Mouse (Mus musculus): ENCODE measurements around the gene Foxo4. TPM values are rescaled to one million over a fixed set of nuclear protein-coding genes. Genes with fewer than 3 reads are reported as not detected.

Foxo4 gene
- 2.4 TPM for polyA plus RNA-seq (2017; shearing (Covaris generic))

DNA sequence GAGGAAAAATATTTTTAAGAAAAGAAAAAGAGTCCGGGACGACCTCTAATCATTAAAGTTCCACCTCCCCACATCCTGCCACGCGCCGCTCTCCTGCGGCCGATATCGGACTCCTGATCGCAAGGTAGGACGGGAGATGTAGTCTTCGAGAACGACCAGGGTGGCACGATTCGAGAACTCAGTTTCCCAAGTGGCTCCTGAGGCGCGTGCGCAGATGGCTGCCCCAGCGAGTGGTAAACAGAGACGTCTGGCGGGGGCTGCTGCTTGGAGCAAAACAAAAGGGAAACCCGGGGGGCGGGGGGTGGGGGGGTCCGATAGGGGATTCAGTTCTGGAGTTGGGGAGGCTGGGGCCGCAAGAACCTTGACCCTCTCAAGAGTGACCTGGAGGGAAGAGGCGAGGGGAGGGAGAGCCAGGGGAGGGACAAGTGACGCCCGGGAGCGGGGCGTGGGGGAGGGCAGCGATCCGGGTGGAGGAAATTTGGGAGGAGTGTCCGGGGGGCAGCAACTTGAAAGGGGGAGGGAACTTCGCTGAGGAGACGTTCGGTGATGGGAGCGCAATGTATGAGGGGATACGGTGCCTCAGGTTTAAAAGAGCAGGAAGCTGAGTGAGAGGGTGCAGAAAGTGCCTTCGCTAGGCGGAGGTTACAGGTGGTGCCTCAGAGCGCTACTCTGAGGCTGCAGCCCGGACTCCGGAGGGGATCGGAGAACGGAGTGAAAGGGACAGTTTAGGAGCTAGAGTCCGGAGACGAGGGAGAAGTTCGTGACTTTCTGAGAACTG is at the start of gene Foxo4:
Gene Foxo4 (plus strand): TSS at position 577 of the 778 bp plus-strand sequence.

DNA sequence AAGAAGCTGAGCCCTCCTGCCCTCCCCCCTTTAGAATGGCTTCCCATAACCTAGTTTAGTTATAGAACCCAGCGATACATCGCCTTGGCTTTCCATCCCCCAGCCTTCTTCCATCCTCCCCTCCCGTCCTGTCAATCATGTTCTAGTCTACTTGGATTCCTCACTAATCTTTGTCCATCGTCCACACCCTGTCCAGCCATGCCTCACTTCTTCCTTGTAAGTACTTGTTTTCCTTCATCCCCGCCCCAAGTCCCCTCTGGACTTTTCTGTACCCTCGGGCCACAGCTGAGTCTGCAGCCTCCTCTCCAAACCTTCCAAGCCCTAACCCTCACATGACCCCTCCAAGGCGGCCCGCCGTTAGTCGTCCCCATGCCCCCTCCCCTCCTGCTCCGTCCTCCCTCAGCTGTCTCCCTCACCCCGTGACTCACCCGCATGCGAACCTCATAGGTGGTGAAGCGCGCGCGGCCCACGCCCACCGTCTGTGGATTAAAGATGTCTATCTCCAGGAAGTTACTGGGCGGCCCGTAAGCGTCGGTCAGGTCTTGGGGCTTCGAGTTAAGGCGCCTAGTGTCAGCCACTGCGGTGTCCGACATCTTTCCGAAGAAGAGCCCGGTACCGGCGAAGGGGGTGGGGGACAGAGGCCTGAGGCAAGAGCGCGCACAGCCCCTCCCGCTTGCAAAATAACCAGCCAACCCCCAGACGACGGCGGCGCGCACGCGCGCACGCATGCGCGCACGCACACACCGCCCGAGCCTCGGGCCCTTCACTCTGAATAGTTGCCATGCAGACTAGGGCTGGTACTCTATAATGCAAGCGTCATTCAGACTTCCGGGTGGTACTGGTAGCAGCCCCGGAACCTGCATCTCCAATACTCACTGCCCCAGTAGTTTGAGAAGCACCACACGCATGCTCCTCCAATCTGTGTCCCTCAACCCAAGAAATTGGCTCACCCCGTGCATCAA is 32.2 kb upstream of the Foxo4 start, which contains the start of gene Snx12:
Gene Snx12 (minus strand): TSS at position 730 of the 962 bp plus-strand sequence.

DNA sequence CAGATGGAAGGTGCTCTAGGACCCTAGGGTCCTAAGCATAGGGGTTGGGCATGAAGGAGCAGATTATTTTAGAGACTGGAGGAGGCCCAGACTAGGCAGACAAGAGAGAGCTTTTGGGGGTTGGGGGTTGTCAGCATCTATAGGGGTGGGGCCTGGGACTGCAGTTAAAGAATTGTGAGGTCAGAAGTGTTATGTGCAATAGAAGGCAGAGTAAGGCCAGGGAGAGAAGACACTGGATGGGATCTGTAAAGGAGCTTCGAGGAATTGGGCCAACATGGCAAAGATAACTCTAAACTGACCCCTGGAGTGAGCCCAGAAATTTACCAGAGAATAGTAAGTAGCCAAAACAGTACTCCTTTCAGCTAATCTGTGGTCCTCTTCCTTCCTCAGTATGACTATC is 9.6 kb downstream of the Foxo4 start, which contains the start of gene Gm614:
Gene Gm614 (minus strand): TSS at position 101 of the 400 bp plus-strand sequence.

GRCm38 (mm10) chrX:101268025-101268754 is 13.9 kb downstream of the Foxo4 start, which contains the start of gene Il2rg:
Il2rg (minus strand) TSS chrX:101268255.

DNA sequence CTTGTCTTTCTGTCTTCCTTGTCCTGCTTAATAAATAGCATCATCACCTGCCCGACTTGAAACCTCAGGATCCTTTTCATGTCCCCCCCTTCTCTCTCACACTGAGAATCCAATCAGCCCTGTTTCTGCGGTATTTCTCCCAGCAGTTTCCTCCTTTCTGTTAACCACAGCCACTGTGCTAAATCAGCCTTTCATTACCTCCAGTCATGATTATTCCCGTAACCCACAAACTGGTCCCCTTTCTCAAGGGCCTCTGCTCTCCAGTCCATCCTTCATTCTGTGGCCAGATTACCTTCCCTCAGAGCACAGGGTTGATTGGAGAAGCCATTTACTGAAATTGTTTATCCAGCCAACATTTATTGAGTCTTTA is 14.4 kb downstream of the Foxo4 start, which contains the start of gene Gm20489:
Gene Gm20489 (minus strand): TSS at position 269 of the 370 bp plus-strand sequence.

GRCm38 (mm10) chrX:101273875-101274738 is 19.8 kb downstream of the Foxo4 start, which contains the start of gene Med12:
Med12 (plus strand) TSS chrX:101274030.

DNA sequence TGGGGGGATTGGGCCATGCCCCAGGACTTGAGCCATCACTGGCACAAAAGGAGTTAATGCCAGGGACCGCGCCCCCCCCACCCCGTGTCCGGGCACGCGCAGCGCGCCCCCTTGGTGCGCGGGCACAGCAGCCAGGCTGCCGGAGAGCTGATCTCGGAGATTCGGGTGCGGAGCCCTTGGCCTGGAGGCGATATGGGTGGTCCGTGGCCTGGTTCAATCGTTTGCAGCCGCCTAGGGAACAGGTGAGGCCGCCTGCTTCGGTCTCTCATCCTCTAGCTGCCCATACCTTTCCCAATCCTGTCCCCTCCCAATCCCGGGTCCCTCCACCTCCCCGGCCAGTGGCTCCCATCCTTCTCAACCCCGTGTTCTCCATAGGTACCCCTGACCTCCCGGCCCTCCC is 44.7 kb downstream of the Foxo4 start, which contains the start of gene Nlgn3:
Gene Nlgn3 (plus strand): TSS at position 114 of the 400 bp plus-strand sequence.

Other genes with a start within 250 kb of the Foxo4 start
- gene Tex11, start 194.9 kb upstream of the Foxo4 start, polyA plus RNA-seq (2017; shearing (Covaris generic)): not detected
- 0.33 TPM for gene Slc7a3, start 168.5 kb upstream of the Foxo4 start, polyA plus RNA-seq (2017; shearing (Covaris generic))
- 71.1 TPM for gene Snx12, start 32.0 kb upstream of the Foxo4 start, polyA plus RNA-seq (2017; shearing (Covaris generic))
- gene Gm614, start 9.5 kb downstream of the Foxo4 start, polyA plus RNA-seq (2017; shearing (Covaris generic)): 3.7 TPM
- 1,690 TPM for gene Il2rg, start 13.7 kb downstream of the Foxo4 start, polyA plus RNA-seq (2017; shearing (Covaris generic))
- gene Gm20489, start 14.5 kb downstream of the Foxo4 start, polyA plus RNA-seq (2017; shearing (Covaris generic)): not detected
- gene Med12, start 19.5 kb downstream of the Foxo4 start, polyA plus RNA-seq (2017; shearing (Covaris generic)): 116 TPM
- gene Nlgn3, start 44.6 kb downstream of the Foxo4 start, polyA plus RNA-seq (2017; shearing (Covaris generic)): not detected
- not detected for gene Gjb1, start 121.8 kb downstream of the Foxo4 start, polyA plus RNA-seq (2017; shearing (Covaris generic))
- gene Zmym3, start 166.3 kb downstream of the Foxo4 start, polyA plus RNA-seq (2017; shearing (Covaris generic)): 19.1 TPM
- gene Nono, start 174.8 kb downstream of the Foxo4 start, polyA plus RNA-seq (2017; shearing (Covaris generic)): 329 TPM
- 1.1 TPM for gene Itgb1bp2, start 194.6 kb downstream of the Foxo4 start, polyA plus RNA-seq (2017; shearing (Covaris generic))

All from activated CD4-positive, CD25-positive, alpha-beta regulatory T cell, adult 9 weeks (primary cell).